Mouse (Mus musculus) cerebellum, adult 11-12 months (tissue): ENCODE data around the gene Zfp91.

Experiments
- DNase-seq: peaks from one replicate; pipeline ENCODE4 v3.0.0; 2022

Gene Zfp91

DNA sequence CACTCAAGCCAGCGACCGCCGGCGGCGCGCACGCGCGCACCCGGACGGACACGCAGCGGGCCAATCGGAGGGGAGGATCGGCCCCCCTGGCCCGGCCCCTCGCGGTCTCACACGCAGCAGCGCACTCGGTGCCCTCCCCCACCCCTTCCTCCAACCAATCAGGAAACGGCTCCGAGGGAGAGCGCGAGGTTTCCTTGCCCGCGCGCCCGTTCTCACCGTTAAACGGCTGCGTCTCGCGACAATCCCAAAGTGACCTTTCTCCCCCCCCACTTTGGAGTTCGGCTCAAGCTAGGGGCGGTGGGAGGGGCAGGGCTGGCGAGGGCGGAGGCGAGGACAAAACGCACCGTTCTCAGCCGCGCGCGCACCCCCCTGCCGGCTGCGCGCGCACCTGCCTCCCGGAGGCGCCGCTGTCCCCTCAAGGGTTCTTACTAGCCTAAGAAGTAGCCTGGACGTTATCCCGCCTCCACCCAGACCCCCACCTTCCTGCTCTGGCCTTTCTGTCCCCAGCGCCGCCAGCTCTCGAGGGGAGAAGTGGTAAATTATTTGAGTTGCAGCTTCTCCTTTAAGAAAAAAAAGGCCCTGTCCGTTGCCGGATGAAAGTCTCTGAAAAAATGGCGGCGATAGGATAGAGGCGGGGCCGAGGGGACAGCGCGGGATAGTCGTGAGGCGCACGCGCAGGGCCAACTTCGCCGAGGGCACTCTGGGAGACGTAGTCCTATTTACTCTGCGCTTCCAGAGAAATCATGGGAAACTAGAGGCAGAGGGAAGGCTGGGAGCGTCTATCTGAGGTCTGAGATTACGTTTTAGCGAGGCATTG is at the start of gene Zfp91, which contains the start of gene Lpxn:
Gene Zfp91 (minus strand): TSS at position 616 of the 817 bp plus-strand sequence.
Gene Lpxn (plus strand): TSS at position 683 of the 817 bp plus-strand sequence.
- DNase-seq, result peak; percentile 99

DNA sequence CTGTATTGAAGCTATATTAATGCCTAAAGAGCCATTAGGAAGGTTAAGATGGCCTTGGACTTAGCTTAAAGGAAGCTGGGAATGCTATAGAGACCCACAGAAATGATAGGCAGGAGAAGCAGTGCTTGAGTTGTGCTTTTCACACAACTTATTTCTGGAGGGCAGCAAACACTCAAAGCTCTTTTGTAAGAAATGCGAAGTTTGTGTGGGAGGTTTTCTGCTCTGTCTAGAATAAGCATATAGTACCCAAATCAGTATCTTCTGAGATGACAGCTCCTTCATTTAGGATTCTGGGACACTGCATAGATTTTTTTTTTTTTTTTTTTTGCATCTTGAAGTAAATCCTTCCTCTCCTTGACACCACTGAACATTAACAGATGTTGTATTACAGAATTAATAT is 42.6 kb upstream of the Zfp91 start:
- DNase-seq, result no peak

DNA sequence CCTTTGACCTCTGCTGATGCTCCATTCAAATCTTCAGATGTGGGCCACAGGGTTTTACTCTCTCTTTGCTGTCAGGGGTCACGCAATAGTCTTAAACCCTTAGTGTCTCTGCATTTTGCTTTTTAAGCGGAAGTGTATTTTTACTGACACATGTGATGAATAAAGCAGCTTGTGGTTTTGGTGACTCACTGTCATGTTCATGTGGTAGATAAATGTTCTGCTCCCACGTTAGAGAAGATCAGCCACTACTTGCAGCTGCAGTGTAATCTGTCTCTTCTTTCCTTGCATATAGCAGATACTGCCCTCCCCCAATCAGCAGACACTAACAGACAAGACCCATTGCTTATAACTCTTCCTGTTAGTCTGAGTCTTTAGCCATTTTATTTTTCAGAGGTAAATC is 37.7 kb upstream of the Zfp91 start:
- no peak for DNase-seq

DNA sequence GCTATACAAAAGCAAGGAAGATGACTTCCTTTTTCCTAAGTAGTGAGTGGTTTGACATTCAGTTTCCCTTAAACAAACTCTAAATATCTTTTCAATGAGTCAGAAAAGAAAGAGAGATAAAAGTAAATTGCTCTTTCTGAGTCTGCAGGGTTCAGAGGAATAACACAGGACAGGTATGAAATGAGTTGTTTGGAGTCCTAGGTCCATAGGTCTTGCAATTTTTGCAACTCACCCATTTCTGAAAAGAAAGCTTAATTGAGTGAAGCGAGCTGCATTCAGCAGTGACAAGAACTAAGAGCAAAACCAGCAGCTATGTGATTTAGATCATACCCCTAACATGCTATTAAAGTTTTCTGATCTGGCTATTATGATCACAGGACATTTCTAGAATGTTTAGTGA is 35.6 kb upstream of the Zfp91 start:
- DNase-seq, result no peak

DNA sequence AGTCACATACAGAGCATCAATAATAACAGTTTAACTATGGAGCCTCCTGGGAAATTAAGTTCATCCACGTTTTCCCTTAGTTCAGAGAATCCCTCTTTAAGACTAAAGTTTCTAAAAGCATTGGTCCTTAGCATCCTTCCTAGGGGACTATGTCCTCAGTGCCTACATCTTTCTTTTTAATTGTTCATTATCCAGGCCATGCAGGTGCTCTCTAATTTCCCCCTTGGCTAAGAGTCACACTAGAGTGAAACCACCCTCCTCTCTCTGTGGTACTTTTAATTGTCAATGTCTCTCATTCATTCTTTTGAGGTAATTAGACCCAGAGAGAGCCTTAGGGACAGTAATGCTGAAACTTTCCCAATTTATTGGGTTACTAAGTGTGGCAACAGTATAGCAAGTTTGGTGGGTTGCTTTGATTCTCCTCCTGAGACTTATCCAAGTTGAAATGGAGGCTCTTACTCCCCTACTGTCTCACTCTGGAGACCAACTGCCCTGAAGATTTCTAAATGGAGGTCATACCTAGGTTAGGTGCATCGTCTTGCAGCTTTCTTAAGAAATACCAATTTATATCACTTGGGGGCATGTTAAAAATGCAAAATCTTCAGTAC is 35.0 kb upstream of the Zfp91 start:
- no peak for DNase-seq

DNA sequence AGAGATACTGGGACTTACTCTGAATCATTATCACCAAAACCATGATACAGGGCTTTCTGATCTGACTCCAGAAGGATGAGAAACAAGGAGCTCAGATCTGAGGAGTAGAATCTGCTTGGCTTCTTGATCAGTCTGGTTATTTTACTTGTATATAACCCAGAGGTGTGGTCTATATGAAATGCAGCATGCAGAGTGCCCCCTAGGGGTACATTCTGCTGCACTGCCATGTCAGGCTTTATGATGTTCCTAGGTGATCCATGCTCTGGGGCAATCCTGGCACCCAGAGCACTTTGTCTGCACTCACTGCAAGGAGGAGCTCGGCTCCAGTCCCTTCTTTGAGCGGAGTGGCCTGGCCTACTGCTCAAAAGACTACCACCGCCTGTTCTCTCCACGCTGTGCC is 28.6 kb upstream of the Zfp91 start:
- DNase-seq, result no peak

DNA sequence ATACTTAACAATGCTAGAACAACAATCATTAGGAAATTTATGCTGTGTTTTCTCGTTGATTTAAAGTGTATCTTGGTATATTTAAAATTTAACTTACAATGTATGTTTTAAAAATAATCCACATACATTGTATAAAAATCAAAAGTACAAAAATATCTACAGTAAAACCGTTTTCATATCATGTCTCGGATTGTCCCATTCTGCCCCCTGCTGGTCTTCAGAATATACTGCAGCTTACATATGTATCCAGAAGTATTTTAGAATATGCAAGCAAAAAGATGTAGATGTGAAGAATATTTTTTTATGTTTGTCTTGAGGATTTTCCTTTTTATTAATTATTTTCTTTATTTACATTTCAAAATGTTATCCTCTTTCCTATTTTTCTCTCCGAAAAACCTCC is 24.5 kb upstream of the Zfp91 start:
- DNase-seq, result no peak

DNA sequence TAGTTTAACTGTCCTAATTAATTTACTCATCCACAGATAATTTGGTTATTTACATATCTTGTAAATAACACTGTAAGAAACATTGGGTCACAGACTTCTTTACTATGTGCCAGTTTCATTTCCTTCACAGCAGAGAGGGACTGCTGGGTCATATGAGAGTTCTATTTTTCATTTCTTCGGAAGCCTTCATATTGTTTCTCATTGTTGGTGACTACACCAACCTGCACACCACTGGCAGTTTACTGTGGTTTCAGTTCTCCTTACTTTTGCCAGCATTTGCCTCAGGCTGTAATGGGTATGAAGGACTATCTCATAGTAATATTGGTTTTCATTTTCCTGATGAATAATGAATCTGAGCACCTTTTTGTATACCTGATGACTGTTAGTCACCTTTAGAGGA is 22.6 kb upstream of the Zfp91 start:
- DNase-seq, result no peak

DNA sequence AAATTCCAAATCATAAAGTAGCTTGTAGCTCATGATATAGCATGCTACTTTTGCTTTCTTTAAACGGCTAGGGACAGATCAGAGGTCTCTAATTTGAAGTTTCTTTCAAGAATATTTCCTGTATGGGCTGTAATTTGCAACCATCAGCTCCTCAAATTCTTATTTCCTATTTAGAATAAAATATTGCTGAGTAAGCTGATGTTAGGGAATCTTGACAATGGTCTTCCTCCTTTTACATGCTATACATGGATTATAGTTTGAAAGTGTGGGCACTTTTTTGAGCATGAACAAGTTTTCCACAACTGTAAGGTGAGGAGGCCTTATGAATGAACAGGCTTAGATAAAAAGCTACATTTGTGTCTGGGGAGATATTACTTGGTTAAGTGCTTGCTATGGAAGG is 18.0 kb upstream of the Zfp91 start:
- DNase-seq, result no peak

DNA sequence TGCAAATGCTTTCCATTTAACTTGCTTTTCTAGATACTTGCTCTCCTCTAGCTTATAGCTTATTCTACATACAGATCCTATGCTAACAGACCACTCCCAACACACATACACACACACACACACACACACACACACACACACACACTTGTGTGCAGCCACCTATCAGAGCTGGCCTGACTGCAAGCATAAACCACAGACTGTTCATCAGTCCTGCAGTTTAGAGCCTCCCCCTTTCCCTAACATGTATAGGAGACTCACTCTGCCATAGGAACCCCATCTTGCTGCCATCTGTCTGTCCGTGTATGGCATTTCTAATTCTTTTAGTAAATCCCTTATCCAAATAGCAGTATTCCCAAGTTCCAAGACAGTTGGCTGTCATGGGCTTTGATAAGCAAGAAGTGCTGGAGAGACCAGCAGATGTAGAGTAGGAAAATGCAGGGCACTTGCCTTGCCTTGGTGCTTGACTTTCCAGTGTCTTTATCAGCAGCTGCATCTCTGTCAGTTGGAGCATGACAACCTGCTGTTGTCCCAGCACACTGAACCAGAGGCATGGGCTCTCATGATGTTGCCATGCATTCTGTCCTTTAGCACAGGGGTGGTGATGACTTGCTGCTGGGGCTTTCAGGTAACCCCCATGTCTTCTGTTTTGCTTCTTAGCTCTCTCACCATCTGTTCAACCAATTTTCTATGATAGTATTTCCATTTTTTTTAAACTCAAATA is 16.9 kb upstream of the Zfp91 start:
- DNase-seq, result no peak

DNA sequence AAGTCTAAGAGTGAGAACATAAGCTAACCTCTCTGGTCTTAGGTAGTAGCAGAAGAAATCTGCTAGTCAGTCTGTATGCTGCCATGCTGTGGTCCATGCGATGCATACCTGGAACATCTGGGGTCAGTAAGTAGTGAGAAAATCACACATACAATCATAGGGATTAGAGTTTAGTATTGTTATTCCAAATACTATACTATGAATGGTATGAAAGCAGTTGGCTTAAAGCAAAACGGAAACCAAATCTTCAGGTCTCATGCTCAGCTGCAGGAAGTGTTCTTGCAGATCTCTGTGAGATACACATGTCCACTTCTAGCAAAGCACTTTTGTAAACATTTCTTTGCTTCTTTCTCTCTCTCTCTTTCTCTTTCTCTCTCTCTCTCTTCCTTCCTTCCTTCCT is 10.3 kb upstream of the Zfp91 start:
- no peak for DNase-seq

DNA sequence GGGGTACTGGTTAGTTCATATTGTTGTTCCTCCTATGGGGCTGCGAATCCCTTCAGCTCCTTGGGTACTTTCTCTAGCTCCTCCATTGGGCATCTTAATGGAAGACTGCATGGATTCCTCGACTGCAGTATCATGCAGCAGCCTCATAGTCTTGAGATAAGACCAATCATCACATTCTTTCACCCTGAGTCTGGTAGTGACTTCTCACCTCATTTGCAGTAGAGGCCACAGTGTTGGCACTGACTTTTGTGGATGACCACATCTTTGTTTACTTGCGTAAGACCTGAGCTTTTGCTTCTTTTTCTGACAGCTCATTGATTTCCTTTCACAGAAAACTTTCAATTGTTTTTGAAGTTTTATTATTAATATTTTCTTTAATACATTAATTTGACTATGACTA is 9.8 kb upstream of the Zfp91 start:
- no peak for DNase-seq

DNA sequence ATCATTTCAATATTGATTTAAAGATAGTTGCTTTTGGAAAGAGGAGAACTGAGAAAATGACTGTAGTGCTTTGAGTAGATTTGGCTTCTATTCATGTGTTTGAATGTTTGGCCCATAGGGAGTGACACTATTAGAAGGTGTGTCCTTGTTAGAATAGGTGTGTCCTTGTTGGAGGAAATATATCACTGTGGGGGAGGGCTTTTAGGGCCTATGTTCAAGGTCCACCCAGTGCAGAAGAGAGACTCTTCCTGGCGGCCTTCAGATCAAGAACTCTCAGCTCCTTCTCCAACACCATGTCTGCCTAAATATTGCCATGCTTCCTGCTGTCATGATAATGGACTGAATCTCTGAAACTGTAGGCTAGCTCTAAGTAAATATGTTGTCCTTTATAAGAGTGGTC is 8.3 kb upstream of the Zfp91 start:
- DNase-seq, result no peak

DNA sequence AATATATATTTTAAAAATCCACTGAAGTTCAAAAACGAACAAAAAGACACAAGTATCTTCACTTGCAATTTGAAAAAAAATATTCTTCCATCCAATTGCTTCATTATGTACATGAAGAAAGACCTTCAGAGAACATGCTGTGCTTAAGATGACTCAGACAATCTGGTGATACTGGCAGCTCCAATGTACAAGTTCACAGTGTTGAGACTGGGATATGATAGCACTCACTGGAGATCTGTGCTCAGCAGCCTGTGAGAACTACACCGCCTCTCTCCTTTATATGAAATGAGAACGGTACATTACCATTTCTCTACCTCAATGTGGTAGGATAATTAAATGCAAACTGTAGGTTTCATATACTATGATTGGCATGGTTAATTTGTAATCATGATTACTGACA is 6.9 kb upstream of the Zfp91 start:
- DNase-seq, result no peak

DNA sequence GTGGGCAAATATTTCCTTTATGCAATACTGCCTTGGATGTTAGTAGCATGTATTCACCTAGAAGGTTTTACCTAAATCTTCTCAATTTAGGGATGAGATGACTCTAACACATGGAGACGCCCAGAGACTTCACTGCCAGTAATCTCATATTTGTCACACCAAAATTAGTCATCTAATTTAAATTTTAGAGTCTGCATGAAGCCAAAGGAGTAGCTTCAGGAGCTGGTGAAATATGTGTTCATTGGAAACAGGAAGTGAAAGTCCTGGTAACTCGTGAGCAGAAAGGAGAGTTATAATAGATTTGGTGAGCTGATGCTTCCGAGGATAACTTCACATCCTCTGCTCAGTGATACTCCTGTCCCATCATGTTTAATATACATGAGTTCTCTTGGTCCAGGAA is 5.1 kb upstream of the Zfp91 start:
- DNase-seq, result no peak

DNA sequence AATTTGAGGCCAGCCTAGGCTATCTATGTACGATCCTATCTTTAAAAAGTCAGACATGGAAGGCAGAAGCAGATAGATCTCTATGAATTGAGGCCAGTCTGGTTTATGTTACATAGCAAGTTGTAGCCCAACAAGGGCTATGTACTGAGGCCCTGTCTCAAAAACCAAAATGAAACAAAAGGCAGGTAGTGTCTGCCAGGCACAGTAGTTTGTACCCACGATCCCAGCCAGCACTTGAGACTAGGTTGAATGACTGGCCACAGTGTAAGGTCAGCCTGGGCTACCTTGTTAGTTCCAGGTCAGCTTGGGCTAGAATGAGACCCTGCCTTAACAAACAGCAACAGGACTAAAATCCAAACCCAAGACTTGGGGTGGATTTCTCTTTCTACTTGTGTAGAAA is 4.7 kb upstream of the Zfp91 start:
- DNase-seq, result no peak

DNA sequence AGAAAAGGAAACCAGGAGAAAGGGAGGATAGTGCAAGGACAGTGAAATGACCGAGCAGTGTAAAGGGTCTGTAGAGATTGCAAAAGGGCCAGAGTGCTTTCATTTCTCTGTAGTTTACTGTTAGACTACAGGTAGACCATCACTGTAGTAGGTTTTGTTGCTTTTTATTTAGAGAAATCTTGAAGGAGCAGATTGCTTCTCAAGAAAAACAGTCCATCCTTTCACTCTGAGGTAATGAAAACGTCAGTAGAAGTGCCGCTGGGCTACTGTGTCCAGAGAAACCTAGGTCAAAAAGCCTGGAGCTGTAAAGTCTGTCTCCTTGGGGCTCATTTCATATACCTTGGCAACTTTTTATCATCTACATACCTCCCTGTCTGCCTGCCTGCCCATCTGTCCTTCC is 3.2 kb upstream of the Zfp91 start:
- DNase-seq, result no peak

DNA sequence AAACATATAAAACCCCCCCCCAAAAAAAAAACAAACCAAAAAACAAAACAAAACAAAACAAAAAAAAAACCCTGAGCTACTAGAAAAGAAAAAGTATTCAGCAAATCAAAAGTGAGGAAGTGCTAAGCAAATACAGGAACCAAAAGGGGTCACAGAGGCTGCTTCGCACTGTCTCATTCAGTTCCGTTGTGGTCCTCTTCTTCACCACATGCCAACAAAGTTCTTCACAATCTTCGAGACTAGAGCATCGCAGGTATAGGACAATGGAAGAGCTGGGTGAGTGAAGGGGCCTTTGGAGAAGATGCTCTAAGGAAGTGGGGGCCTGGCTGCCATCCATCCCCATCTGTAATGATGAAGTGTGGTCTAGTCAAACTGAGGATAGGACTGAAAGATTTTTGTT is 2.5 kb upstream of the Zfp91 start:
- peak; percentile 31 for DNase-seq

DNA sequence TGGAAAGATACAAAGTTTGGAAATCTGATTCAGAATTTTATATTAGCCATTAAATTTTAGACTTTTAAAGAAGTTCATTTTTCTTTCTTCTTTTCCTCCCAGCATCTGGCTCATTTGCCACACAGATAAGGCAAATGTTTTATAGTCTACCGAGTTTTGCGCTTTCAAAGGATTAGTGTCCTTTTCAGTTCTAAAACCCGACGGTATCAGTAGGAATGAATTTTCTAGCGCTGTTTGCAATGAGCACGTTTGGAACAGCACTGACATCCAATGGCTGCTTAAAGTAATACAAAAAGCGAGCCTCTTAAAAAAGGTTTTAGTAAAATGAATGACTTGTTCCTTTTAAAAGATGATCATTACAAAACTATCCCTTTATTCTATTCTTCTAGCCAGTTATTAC is 1.1 kb upstream of the Zfp91 start:
- DNase-seq, result no peak

DNA sequence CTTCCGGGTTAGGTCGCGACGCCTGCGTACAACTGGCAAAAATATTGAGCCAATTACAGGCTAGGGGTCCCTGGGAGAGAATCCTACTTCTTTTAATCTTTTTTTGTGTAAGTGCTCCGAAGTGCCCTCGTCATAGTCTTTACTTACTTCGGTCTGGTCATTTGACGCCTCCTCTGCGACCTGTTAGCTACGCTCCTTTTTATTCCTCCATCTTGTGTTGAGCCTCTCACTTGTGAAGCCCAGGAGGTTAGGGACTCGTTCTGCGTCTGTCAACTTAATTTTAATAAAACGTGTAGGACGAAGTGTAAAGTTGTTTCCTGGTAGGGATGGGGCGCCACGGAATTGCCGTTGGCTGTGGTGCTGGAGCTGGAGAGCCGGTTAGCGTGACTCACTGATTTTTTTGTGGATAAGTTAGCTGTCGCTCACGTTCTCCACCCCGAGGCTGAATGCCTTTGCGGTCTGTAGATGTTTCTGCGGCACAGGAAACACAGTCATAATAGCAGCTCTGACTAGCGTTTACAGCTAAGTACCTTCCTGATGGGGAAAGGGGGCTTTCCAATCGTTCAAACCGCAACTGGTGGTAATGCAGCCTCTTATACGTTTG is 504 bp upstream of the Zfp91 start:
- no peak for DNase-seq

DNA sequence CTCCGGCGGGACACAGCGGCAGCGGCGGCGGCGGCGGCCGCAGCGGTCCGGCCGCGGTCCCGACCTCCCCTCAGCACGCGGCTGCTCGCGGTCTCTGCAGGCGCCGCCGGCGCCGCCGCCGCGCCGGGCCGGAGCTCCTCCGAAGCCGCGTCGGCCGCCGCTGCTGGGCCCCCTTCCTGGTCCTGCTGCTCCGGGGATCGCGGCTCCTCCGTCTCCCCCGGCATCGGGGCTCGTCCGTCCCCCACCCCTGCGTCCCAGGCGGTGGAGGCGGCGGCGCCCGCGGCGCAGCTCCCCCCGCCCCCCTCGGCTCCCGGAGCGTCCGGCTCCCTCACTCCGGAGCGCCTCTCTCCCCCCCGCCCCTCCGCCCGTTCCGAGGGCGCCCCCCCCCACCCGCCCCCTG is 816 bp downstream of the Zfp91 start:
- no peak for DNase-seq

DNA sequence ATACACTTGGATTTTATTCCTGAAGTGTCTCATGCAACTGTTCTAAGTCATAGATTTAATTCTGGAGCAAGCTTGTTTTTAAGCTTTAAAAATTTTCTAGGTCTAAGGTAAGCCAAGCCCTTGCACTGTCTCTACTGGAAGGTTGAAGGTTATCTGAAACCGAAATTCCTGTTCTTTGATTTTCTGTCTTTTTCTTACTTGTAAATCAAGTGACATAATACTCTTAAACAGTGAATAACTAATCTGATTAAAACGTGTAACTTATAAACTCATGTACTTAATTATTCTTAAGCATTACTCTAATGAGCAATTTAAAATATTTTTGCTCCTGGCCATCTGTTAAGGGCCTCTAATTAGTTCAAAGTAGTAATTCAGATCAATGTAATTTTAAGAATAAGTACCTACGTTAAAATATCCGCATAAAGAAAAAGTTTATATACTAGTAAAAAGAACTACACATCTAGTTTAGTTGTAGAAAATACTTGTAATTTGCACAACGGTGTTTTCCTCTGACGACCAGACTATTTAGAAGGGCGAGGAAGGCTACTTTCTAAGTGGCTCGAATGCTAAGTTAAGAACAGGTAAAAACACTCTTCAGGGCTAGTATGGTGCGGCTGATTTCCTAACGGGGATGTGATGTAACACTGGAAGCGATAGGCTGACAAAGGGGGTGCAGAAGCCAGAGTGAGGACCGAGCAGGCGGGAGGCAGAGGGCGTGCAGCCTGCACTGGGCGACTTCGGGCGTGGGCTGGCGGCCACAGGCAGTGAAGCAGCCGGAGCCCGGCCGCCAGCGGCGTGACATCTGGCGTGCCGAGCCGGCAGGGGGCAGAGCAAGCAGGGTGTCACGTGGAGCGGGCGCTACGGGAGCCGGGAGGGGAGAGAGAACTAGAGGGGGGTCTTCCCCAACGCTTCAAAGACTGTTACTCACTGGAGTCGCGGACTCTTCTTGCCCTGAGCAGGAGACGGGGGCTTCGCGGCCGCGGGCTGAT is 1.6 kb downstream of the Zfp91 start:
- peak; percentile 88 for DNase-seq
